Mouse (Mus musculus): ENCODE measurements around the gene Hdac1.
A peak's percentile ranks its signal among the peaks of the same experiment; 100 is the strongest.

DNA sequence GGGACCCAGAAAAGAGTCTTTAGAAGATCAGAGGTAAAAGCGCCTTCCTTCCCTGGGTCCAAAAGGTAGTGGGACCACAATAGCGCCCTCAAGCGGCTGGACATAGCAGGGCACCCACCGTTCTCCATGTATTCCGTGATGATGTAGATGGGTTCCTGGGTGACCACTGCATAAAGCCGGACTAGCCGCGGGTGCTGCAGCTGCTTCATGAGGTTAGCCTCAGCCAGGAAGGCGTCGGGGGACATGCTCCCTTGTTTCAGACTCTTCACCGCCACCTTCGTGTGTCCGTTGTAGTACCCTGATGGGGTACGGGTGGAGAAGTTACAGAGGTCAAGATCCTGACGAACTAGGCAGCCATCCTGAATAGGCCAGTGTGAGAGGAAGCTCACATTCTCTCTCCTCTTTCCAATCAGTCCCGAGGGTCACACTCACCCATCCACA is 12.9 kb upstream of the Hdac1 start:
- TF ChIP-seq ZNF384 (IDR thresholded peaks at IDR 0.05; ENCODE audit: low read depth, low read length) = 0 out of 2 replicates have a peak, but pooled peaks have one; percentile 7
- no peak for TF ChIP-seq HCFC1 (IDR thresholded peaks at IDR 0.05; ENCODE audit: borderline replicate concordance, insufficient read depth, low read length)

Data from ES-E14 (cell line).